Mouse (Mus musculus): ENCODE measurements around the gene Zdhhc7.

- TF ChIP-seq CTCF (IDR thresholded peaks at IDR 0.05; ENCODE audit: borderline replicate concordance, insufficient read depth, low read depth, low read length) = no peak
- TF ChIP-seq POLR2A (IDR thresholded peaks at IDR 0.05; ENCODE audit: borderline replicate concordance, insufficient read depth, low read length) = no peak
Observed at GRCm38 (mm10) chr8:120038741-120039140, 62.5 kb downstream of the Zdhhc7 start.
